Mouse (Mus musculus): ENCODE measurements at regions not wholly inside any gene's neighbourhood (a gene's known extent, or its start where the extent isn't known, plus 50 kb on each side); places are given as distances from the start of the nearest gene placed in this dataset.

- ATAC-seq (ENCODE audit: borderline replicate concordance, extremely low read depth, low FRiP score, low TSS enrichment) = no peak
- Histone ChIP-seq H3K9me3 (no peaks in the 10 kb centered on the region), H3K4me1 (peaks cover 5% of the 10 kb centered on the region; the same call in 1 of the 2 replicates), H3K36me3 (no peaks in the 10 kb centered on the region), H3K4me2 (no peak overlapping the region), H3K27ac (no peak overlapping the region), H3K27me3 (no peaks in the 10 kb centered on the region), H3K9ac (no peak overlapping the region), H3K4me3 (no peak overlapping the region)
- 85% methylated on average over 7 of the region's 7 CpGs for WGBS
These were observed 51.6 kb upstream of the Lpp start for GRCm38 (mm10) chr16:24341736-24342135.

- Histone ChIP-seq H3K4me2 (no peak overlapping the region), H3K9ac (no peak overlapping the region), H3K27me3 (no peaks in the 10 kb centered on the region), H3K4me3 (no peak overlapping the region), H3K9me3 (no peaks in the 10 kb centered on the region), H3K27ac (no peak overlapping the region), H3K36me3 (no peaks in the 10 kb centered on the region), H3K4me1 (peaks cover 5% of the 10 kb centered on the region; the same call in 1 of the 2 replicates)
- no peak for ATAC-seq (ENCODE audit: borderline replicate concordance, extremely low read depth, low FRiP score, low TSS enrichment)
- 80% methylated on average over 7 of the region's 7 CpGs for WGBS
These were observed 52.7 kb upstream of the Lpp start for GRCm38 (mm10) chr16:24340646-24341045.

DNA sequence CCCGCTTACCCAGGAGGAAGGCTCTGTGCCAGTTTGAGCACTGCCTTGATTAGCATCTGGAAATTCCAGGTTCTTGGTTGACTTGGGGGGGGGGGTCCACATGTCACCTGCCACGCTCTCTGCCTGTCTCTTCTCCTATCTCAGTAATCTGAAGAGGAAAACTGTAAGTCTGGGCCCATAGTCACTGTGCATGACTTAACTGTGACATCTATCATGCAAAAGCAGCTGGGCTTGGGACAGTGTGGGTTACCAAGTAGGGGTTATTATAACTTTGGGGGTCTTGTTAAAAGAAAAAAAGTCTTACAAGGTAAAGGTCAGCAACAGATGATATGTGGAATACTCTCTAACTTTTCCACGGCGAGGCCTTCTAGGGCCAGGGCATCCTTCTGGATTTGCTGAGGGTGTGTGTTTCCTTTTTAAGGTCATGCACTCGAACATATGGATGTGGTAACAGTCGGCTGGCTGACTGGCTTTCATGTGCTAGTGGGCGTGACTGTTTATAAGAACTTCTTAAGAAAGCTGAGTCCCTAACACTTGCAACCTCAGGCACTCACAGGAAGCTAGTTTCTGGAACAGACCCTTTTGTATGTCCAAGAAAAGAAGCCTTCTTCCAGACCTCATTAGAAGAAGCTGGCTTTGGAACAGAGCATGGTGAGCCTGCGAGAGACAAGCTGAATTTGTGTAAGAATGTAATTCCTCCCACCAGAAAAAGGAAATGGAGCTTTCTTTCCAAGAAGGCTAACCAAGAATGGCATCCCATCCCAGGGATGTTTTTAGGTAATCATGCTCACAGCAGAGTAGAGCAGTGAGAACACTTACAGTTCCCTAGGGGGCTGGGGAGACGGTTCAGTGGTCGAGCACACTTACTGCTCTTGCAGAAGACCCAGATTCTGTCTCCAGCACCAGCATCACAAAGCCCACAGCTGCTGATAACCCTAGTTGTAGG lies 53.7 kb upstream of the Lpp start:
- peak; percentile 89 for ATAC-seq (ENCODE audit: borderline replicate concordance, extremely low read depth, low FRiP score, low TSS enrichment)
- no peak overlapping the region for H3K4me2 ChIP-seq
- no peaks in the 10 kb centered on the region for H3K36me3 ChIP-seq
- no peak overlapping the region for H3K4me3 ChIP-seq
- no peak overlapping the region for H3K9ac ChIP-seq
- H3K27me3 ChIP-seq = no peaks in the 10 kb centered on the region
- no peaks in the 10 kb centered on the region for H3K9me3 ChIP-seq
- H3K27ac ChIP-seq = peak overlapping the region; percentile 63
- 36% methylated on average over 10 of the region's 10 CpGs for WGBS
- peaks cover 5% of the 10 kb centered on the region; the same call in 1 of the 2 replicates for H3K4me1 ChIP-seq

- 88% methylated on average over 7 of the region's 7 CpGs for WGBS
- Histone ChIP-seq H3K4me3 (no peak overlapping the region), H3K27ac (no peak overlapping the region), H3K9me3 (no peaks in the 10 kb centered on the region), H3K4me1 (peaks cover 5% of the 10 kb centered on the region; the same call in 1 of the 2 replicates), H3K9ac (no peak overlapping the region), H3K27me3 (no peaks in the 10 kb centered on the region), H3K36me3 (no peaks in the 10 kb centered on the region), H3K4me2 (no peak overlapping the region)
- ATAC-seq (ENCODE audit: borderline replicate concordance, extremely low read depth, low FRiP score, low TSS enrichment) = no peak
These were observed 54.9 kb upstream of the Lpp start for GRCm38 (mm10) chr16:24338404-24338803.

GRCm38 (mm10) chr16:24334389-24334788 lies 58.9 kb upstream of the Lpp start:
- Histone ChIP-seq H3K36me3 (no peaks in the 10 kb centered on the region), H3K4me1 (no peaks in the 10 kb centered on the region), H3K27ac (no peak overlapping the region), H3K9ac (no peak overlapping the region), H3K9me3 (no peaks in the 10 kb centered on the region), H3K4me3 (no peak overlapping the region), H3K27me3 (no peaks in the 10 kb centered on the region), H3K4me2 (no peak overlapping the region)
- WGBS = 49% methylated on average over 2 of the region's 2 CpGs
- no peak for ATAC-seq (ENCODE audit: borderline replicate concordance, extremely low read depth, low FRiP score, low TSS enrichment)

DNA sequence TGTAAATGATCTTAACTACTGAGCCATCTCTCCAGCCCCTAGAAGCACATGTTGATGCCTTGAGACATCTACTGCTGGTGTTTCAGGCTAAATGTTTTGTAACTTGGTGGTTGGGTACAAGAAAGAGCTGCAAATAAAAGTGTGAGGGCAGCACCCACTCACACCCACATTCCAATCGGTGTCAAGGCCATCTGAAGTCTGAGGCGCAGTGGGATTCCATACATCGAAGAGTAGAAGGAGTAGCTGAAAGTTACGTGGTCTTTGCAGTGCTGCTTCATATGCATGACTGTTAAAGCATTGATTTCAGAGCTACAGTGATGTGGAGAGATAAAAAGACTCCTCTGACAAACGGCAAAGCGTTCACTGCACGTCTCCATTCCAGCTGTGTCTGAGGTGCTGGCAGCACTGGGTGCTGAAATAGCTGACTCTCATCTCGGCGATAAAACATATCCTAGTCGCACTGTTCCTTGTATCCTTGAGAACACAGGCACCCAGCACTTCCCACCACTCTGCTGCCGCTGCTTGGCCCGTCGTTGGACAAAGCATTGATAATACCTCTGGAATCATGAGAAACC lies 61.8 kb upstream of the Lpp start:
- ATAC-seq (ENCODE audit: borderline replicate concordance, extremely low read depth, low FRiP score, low TSS enrichment) = no peak
- H3K9me3 ChIP-seq = no peaks in the 10 kb centered on the region
- H3K4me1 ChIP-seq = no peaks in the 10 kb centered on the region
- WGBS = 71% methylated on average over 13 of the region's 13 CpGs
- H3K27ac ChIP-seq = no peak overlapping the region
- H3K4me2 ChIP-seq = no peak overlapping the region
- H3K4me3 ChIP-seq = no peak overlapping the region
- no peak overlapping the region for H3K9ac ChIP-seq
- H3K36me3 ChIP-seq = no peaks in the 10 kb centered on the region
- no peaks in the 10 kb centered on the region for H3K27me3 ChIP-seq

- Histone ChIP-seq H3K9ac (no peak overlapping the region), H3K36me3 (no peaks in the 10 kb centered on the region), H3K9me3 (no peaks in the 10 kb centered on the region), H3K4me2 (no peak overlapping the region), H3K4me3 (no peak overlapping the region), H3K4me1 (no peaks in the 10 kb centered on the region), H3K27me3 (no peaks in the 10 kb centered on the region), H3K27ac (no peak overlapping the region)
- 86% methylated on average over 4 of the region's 4 CpGs for whole genome bisulfite sequencing
- ATAC-seq (ENCODE audit: borderline replicate concordance, extremely low read depth, low FRiP score, low TSS enrichment) = no peak
These were observed 66.7 kb upstream of the Lpp start for GRCm38 (mm10) chr16:24326571-24326970.

DNA sequence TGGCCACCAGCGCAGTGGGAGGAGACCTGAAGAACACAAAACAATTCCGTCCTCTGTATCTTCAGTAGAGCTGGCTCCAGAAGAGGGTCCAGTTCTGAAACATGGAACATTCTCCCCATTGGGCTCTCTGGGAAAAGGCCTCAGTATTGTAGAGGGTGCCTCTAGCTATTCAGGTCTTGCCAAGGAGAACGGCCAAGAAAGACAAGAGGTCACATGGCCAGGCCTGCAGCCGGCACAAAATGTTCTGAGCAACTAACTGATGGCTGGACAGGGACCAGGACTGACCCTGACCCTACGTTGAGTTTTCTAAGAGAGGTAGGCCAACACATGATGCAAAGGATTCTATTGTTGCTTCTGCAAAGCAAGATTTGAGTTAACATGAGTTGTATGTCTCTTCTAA lies 67.3 kb upstream of the Lpp start:
- no peak overlapping the region for H3K4me2 ChIP-seq
- no peaks in the 10 kb centered on the region for H3K4me1 ChIP-seq
- 90% methylated on average over 5 of the region's 5 CpGs for WGBS
- ATAC-seq (ENCODE audit: borderline replicate concordance, extremely low read depth, low FRiP score, low TSS enrichment) = no peak
- H3K36me3 ChIP-seq = no peaks in the 10 kb centered on the region
- H3K4me3 ChIP-seq = no peak overlapping the region
- H3K27ac ChIP-seq = no peak overlapping the region
- no peak overlapping the region for H3K9ac ChIP-seq
- no peaks in the 10 kb centered on the region for H3K27me3 ChIP-seq
- H3K9me3 ChIP-seq = no peaks in the 10 kb centered on the region

GRCm38 (mm10) chr16:24324917-24325316 lies 68.4 kb upstream of the Lpp start:
- H3K4me2 ChIP-seq = no peak overlapping the region
- ATAC-seq (ENCODE audit: borderline replicate concordance, extremely low read depth, low FRiP score, low TSS enrichment) = no peak
- no peak overlapping the region for H3K27ac ChIP-seq
- H3K36me3 ChIP-seq = no peaks in the 10 kb centered on the region
- WGBS = 83% methylated on average over 2 of the region's 2 CpGs
- H3K27me3 ChIP-seq = no peaks in the 10 kb centered on the region
- H3K9ac ChIP-seq = no peak overlapping the region
- H3K9me3 ChIP-seq = no peaks in the 10 kb centered on the region
- no peak overlapping the region for H3K4me3 ChIP-seq
- no peaks in the 10 kb centered on the region for H3K4me1 ChIP-seq

- WGBS = 79% methylated on average over 8 of the region's 8 CpGs
- no peak for ATAC-seq (ENCODE audit: borderline replicate concordance, extremely low read depth, low FRiP score, low TSS enrichment)
- H3K36me3 ChIP-seq = no peaks in the 10 kb centered on the region
These were observed 74.4 kb upstream of the Lpp start for GRCm38 (mm10) chr16:24318723-24319437.

DNA sequence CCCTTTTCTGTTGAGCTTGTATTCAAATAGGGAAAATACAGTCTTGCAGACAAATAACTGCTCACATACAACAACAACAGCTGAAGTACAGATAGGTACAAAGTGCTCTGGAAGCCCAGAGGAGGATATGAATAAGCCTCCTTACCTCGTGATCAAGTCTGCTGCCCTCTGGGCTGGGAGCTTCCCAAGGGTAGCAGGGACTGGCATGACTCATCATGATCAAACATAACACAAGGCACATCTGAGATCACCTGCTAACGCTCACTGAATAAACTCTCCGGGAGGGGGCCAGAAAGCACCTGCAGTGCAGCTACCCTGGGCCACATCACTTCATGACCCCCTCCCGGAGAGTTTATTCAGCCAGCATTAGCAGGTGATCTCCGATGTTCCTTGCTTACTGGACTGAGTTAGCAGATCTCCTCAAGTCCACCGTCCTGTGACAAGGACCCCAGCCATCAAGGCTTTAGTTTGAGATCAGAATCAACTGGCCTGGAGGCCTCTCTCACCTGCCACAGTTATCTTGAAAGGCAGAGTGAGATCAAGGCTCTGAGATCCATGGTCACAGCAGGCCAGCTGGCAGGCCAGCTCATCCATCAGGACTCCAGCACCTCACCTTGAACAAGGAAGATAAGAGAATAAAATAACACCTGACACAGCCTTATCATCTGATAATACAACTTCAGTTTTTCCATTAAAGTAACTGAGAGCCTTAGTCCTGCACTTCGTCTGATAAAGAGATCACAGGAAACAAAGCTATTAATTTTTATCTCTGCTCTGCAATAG lies 79.6 kb upstream of the Lpp start:
- 35% methylated on average over 7 of the region's 7 CpGs for WGBS
- no peak for ATAC-seq (ENCODE audit: borderline replicate concordance, extremely low read depth, low FRiP score, low TSS enrichment)

More at GRCm38 (mm10) chr16:24318723-24319437, 74.4 kb upstream of the Lpp start:
- Histone ChIP-seq H3K4me3 (no peak overlapping the region), H3K9me3 (no peaks in the 10 kb centered on the region), H3K27ac (no peak overlapping the region), H3K4me2 (no peak overlapping the region), H3K9ac (no peak overlapping the region), H3K4me1 (no peaks in the 10 kb centered on the region), H3K27me3 (no peaks in the 10 kb centered on the region)

More for the DNA sequence above, 79.6 kb upstream of the Lpp start:
- Histone ChIP-seq H3K27ac (no peak overlapping the region), H3K27me3 (no peaks in the 10 kb centered on the region), H3K4me2 (no peak overlapping the region), H3K9ac (no peak overlapping the region), H3K9me3 (no peaks in the 10 kb centered on the region), H3K4me1 (no peaks in the 10 kb centered on the region), H3K4me3 (no peak overlapping the region), H3K36me3 (no peaks in the 10 kb centered on the region)
